Mouse (Mus musculus) duodenum, adult 2 months (tissue): ENCODE measurements around the gene Gm48551. TPM values are rescaled to one million over a fixed set of nuclear protein-coding genes. Genes with fewer than 3 reads are reported as not detected.

ENCODE experiments used
- polyA plus RNA-seq: library from polyadenylated mRNA; depleted of rRNA; stranded (reverse); fragments of >200 nt; gene quantifications from 2 replicates; pipeline ENCODE4 v1.2.3, GENCODE M21; 2012; ENCODE audit warnings: low replicate concordance; rRNA removed

Gene Gm48551
- 1.3 and 3.5 TPM in 2 replicates for polyA plus RNA-seq

DNA sequence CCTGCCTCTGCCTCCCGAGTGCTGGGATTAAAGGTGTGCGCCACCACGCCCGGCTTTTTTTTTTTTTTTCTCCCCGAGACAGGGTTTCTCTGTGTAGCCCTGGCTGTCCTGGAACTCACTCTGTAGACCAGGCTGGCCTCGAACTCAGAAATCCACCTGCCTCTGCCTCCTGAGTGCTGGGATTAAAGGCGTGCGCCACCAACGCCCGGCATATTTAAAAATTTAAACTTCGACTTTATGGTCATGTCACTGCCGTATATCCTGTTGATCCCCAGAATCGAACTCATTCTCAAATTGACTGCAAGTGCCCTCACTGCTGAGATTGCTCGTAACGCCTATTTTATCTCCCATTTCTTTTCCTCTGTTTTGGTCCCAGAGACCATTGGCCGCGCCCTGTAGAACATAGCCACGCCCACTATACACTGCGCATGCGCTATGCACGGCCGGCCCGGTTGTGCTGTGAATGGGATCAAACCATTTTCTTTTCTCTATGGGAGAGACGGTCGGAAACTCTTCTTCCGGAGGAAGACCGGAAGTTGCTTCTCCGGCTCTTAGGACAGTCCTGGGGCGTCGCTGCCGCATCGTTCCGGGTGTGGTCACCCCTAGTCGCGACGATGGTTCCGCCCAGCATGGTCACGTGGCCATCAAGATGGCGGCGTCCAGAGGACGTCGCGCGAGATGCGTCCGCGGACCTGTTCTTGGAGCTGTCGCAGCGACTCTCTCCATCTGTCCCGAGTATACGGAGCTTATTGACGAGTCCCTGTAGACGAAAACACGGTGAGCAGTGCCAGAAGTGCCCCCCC, at the start of gene Gm48551, which contains the start of gene Dohh:
Gene Gm48551 (plus strand): TSS at position 665 of the 803 bp plus-strand sequence.
Gene Dohh (plus strand): TSS at position 627 of the 803 bp plus-strand sequence.

DNA sequence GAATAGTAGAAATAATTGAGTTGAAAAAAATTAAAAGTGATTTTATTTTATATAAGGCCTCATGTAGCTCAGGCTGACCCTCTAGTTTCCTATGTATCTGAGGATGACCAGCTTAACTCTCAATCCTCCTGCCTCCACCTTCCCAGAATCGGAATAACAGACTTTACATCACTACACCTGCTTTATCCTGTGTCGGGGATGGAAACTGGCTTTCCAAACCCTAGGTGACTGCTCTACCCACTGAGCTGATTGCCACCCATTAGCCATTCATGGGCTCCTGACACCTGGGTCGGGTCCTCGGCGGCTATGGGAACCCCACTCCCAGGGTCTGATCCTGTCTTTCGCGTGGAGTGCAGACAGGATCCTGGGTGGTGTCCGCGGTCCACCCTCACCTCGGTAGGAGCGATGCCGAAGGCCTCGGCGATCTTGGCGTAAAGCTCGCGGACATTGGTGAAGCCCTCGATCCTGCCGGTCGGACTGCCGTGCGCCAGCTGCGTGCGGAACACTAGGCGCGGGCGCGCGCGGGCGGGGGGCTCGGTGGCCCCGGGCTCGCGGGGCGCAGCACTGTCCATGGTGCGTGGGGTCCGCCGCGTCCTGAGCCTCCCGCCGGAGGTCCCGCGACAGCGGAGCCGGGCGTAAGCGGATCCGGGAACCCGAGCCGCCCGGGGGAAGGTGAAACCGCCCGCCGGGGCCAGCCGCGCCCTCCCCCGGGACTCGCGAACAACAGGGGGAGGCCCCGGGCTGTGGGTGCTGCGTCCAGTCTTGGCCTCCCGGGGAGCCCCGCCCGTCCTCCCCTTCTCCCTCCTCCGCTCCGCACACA, 41.4 kb upstream of the Gm48551 start, which contains the start of gene Gipc3:
Gene Gipc3 (minus strand): TSS at position 581 of the 820 bp plus-strand sequence.

DNA sequence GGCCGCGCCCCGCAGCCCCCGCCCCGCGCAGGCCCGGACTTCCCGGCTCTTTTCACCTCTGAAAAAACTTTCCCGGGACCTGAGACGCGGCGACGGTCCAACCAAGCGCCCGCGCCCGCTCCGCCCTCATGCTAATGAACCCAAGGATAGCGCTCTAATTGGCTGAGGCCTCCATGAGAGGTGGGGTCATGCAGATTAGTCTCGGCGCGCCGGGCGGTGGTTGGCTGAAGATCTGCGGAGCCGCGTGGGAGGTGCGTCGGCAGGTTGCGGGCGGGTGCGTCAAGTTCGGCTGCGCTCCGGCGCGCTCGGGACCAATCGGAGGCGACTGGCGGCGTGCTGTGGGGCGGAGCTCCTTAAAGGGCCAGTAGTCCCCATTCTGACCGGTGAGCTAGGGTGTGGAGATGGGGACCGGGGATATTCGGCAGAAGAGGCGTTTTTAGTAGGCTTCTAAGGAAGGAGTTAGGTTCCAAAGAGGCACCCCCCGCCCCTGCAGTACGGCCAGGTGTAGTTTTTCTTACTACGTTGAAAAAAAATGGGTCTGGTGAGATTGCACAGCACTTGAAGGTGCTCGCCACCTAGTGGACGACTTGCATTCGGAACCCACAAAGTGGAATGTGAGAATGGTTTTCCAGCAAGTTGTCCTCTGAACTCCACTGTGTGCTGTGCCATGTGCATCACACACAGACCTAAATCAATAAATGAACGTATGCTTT, 33.8 kb upstream of the Gm48551 start, which contains the start of gene Hmg20b:
Gene Hmg20b (minus strand): TSS at position 130 of the 713 bp plus-strand sequence.

DNA sequence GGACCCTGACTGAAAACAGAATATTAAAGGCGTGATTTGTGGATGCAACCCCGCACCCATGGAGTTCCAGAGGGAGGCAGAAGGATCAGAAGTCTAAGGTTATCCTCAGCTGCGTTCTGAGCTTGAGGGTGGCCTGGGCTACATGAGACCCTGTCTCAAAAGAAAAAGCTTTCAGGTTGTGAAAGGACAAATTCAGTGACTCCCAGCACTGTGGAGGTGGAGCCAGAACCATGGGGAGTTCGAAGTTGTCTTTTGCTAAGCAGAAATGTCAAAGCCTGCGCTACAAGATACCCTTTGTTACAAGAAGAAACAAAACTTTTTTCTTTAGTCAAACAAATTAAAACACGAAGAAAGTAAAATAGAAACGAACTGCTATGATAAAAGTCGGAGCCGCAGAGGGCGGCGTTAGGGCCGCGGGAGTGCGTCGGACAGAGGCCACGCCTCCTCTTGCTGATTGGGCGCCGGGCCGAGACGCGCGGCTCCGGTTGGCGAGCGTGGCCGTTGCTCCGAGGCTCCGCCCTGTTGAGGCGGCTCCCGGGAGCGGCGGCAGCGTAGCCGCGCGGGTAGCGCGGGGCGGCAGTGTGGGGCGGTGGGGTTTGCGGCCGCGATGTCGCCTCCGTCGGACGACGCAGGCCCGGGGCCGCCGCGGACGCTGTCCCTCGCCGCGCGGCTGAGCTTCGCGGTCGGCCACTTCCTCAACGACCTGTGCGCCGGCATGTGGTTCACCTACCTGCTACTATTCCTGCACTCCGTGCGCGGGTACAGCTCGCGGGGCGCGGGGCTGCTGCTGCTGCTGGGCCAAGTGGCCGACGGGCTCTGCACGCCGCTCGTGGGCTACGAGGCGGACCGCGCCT, 27.0 kb upstream of the Gm48551 start, which contains the start of gene Mfsd12:
Gene Mfsd12 (plus strand): TSS at position 501 of the 854 bp plus-strand sequence.

DNA sequence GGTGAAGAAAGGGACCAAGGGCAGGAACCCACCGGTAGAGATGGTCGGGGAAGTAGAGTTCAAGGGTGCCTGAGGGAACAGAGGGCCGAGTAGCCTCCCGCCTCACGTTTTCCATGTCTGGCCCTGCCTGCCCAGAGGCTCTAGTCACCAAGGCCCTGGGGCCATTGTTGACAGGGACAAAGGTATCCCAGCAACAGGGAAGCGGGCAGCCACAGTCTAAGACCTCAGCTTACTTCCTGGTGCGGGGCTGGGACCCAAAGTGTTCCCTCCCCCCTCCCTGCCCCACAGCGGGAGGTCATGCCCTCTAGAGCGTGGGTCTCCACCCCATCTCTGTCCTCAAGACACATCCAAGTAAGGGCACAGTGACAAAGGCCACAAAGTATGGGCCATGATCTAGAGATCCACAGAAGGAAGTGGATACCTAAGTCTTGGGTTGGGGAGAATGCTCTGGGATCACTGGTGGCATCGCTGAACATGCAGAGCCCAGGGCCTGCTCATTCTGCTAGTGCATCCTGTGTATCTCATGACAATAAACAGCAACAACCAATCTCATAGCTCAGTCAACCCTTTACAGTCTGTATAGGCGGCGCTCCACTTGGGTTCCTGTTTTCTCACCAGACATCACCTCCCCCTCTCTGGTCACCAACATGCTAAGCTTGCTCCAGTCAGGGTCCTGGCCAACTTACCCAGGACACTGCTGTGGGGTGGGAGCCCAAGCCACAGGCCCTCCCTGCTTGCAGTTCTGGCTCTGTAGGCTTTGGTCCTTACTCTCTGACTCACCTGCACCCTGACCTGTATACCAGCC, 18.4 kb upstream of the Gm48551 start, which contains the start of gene 4930404N11Rik:
Gene 4930404N11Rik (minus strand): TSS at position 145 of the 805 bp plus-strand sequence.

DNA sequence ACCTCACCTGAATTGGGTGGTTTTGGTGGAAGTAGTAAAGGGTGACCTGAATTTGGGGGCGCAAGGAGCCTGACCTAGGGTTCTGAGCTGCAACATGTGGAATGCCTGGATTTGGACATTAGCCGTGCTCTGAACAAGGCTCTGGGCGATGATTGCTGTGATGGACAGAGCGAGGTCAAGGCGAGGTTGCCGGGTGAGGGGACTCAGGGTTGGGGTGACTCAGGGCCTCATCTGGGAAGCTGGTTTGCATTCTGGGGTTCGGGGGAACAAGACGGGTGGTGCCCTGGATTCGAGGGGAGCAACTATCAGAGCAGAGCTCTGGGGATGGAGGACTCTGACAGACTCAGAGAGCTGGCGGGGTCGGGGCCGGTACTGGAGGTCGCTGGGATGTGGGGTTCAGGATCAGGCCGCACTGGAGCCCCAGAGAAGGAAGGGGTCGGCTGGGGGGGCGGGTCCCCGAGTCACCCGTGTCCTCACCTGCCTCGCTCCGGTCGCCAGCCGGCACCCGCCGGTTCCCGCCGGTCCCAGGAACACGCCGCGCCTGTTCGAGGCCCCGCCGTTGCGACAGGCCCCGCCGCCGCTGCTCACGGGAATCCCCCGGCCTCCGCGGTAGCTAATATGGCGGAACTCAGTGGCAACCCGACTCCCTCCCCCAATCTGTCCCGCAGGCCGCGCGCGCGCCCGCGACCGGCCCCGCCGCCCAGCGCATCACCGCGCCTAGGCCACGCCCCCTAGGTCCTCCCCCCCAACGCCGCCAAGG, 6.3 kb upstream of the Gm48551 start, which contains the start of gene Fzr1:
Gene Fzr1 (minus strand): TSS at position 724 of the 760 bp plus-strand sequence.

DNA sequence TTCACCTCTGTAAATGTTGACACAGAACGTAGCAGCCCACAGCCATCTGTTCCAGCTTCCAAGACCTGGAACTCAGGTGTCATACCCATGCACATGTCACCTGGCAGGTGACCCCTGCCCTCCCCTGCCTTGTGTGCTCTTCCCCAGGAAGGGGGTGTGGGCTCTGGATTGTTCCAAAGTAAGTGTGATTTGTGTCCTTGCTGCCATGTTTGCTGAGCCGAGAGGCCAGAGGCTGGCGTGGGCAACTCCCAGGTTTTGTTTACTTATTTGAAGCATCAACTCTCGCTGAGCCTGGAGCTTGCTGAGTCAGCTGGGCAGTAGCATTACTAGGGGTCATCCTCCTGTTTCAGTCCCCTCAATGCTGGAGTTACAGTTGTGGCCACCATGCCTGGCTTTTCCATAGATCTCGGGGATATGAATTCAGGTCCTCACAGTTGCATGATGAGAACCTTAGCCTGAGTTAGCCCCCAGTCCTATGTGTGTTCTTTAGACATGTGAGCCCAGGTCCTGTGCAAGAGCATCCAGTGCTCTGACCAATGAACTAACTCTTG, 4.3 kb downstream of the Gm48551 start, which contains the start of gene Gm48552:
Gene Gm48552 (plus strand): TSS at position 501 of the 551 bp plus-strand sequence.

DNA sequence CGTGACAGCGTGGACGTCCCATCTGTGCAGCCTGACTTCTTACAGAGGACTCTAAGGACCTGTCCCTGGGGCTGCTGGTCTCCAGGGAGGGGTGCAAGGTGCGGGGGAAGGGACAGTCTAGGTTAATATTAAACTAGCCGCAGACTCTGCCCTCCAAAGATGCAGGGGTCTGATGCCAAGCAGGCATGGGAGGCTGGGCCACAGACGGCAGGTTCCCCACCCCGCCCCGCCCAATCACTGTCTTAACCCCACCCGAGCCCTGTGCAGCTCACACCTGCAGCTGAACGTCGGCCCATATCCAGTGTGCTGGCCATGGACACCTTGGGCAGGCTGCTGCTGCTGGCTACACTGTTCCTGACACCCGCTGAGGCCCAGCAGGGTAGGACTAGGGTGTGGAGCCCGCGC, 8.5 kb downstream of the Gm48551 start, which contains the start of gene Smim24:
Gene Smim24 (plus strand): TSS at position 271 of the 405 bp plus-strand sequence.

Other genes starting within 250 kb of the Gm48551 start
- gene Zbtb7a, start 249.2 kb upstream of the Gm48551 start, polyA plus RNA-seq, result 88.4 and 143 TPM in 2 replicates
- gene Pias4, start 216.5 kb upstream of the Gm48551 start, polyA plus RNA-seq, result 37.3 and 44.2 TPM in 2 replicates
- 846 and 1,140 TPM in 2 replicates for gene Eef2, start 207.8 kb upstream of the Gm48551 start, polyA plus RNA-seq
- gene Dapk3, start 201.5 kb upstream of the Gm48551 start, polyA plus RNA-seq, result 72.2 and 244 TPM in 2 replicates
- not detected in 2 replicates for gene 4930442H23Rik, start 200.6 kb upstream of the Gm48551 start, polyA plus RNA-seq
- gene Nmrk2, start 182.4 kb upstream of the Gm48551 start, polyA plus RNA-seq, result not detected in 2 replicates
- gene Atcay, start 153.6 kb upstream of the Gm48551 start, polyA plus RNA-seq, result 0.55 and 0.60 TPM in 2 replicates
- gene Zfr2, start 151.3 kb upstream of the Gm48551 start, polyA plus RNA-seq, result 9.4 and 11.0 TPM in 2 replicates
- 6.3 and 7.7 TPM in 2 replicates for gene Matk, start 131.5 kb upstream of the Gm48551 start, polyA plus RNA-seq
- 168 and 195 TPM in 2 replicates for gene Mrpl54, start 117.5 kb upstream of the Gm48551 start, polyA plus RNA-seq
- gene Apba3, start 117.5 kb upstream of the Gm48551 start, polyA plus RNA-seq, result 133 and 217 TPM in 2 replicates
- 181 and 192 TPM in 2 replicates for gene Tjp3, start 92.9 kb upstream of the Gm48551 start, polyA plus RNA-seq
- 40.1 and 52.6 TPM in 2 replicates for gene Pip5k1c, start 91.5 kb upstream of the Gm48551 start, polyA plus RNA-seq
- gene Cactin, start 63.4 kb upstream of the Gm48551 start, polyA plus RNA-seq, result 18.0 and 21.0 TPM in 2 replicates
- gene Tbxa2r, start 55.7 kb upstream of the Gm48551 start, polyA plus RNA-seq, result 10.9 and 12.5 TPM in 2 replicates
- gene Gipc3, start 41.2 kb upstream of the Gm48551 start, polyA plus RNA-seq, result 1.3 and 1.4 TPM in 2 replicates
- 221 and 244 TPM in 2 replicates for gene Hmg20b, start 34.0 kb upstream of the Gm48551 start, polyA plus RNA-seq
- gene Mfsd12, start 27.0 kb upstream of the Gm48551 start, polyA plus RNA-seq, result 14.7 and 31.5 TPM in 2 replicates
- 9.2 and 36.1 TPM in 2 replicates for gene 4930404N11Rik, start 18.6 kb upstream of the Gm48551 start, polyA plus RNA-seq
- gene Fzr1, start 6.0 kb upstream of the Gm48551 start, polyA plus RNA-seq, result 85.3 and 131 TPM in 2 replicates
- 83.2 and 110 TPM in 2 replicates for gene Dohh, start within 50 bp of the Gm48551 start, polyA plus RNA-seq
- 4.4 and 4.7 TPM in 2 replicates for gene Gm48552, start 4.5 kb downstream of the Gm48551 start, polyA plus RNA-seq
- gene Smim24, start 8.6 kb downstream of the Gm48551 start, polyA plus RNA-seq, result 6,225 and 12,735 TPM in 2 replicates
- gene Nfic, start 71.2 kb downstream of the Gm48551 start, polyA plus RNA-seq, result 14.0 and 23.5 TPM in 2 replicates
- 3.8 and 8.4 TPM in 2 replicates for gene Celf5, start 98.2 kb downstream of the Gm48551 start, polyA plus RNA-seq
- gene Ncln, start 111.9 kb downstream of the Gm48551 start, polyA plus RNA-seq, result 449 and 530 TPM in 2 replicates
- 1.6 and 4.8 TPM in 2 replicates for gene S1pr4, start 115.7 kb downstream of the Gm48551 start, polyA plus RNA-seq
- gene Gna15, start 139.8 kb downstream of the Gm48551 start, polyA plus RNA-seq, result 1.3 and 1.6 TPM in 2 replicates
- gene Gna11, start 160.7 kb downstream of the Gm48551 start, polyA plus RNA-seq, result 397 and 652 TPM in 2 replicates
- 1,935 and 3,654 TPM in 2 replicates for gene Aes, start 175.0 kb downstream of the Gm48551 start, polyA plus RNA-seq
- 18.3 and 66.9 TPM in 2 replicates for gene Tle2, start 190.1 kb downstream of the Gm48551 start, polyA plus RNA-seq
- 6.1 and 27.7 TPM in 2 replicates for gene Tle6, start 216.6 kb downstream of the Gm48551 start, polyA plus RNA-seq
- gene BC025920, start 221.8 kb downstream of the Gm48551 start, polyA plus RNA-seq, result 0.40 and 0.58 TPM in 2 replicates
- 33.5 and 36.6 TPM in 2 replicates for gene Sirt6, start 243.3 kb downstream of the Gm48551 start, polyA plus RNA-seq
- gene Ankrd24, start 244.1 kb downstream of the Gm48551 start, polyA plus RNA-seq, result 12.7 and 25.7 TPM in 2 replicates